Mouse (Mus musculus): ENCODE measurements around the gene Rnf169.
"Not testable (repeated sequence)": the region's sequence is repeated elsewhere in the genome, so short reads cannot be mapped to it uniquely, and the experiment has no call there.

Gene Rnf169

GRCm38 (mm10) chr7:99953442-99954098, 26.7 kb downstream of the Rnf169 start:
- intact Hi-C loops (cut with DNase I): no loop called here

GRCm38 (mm10) chr7:99947329-99947728, 32.9 kb downstream of the Rnf169 start:
- intact Hi-C loops (cut with DNase I): no loop called here

GRCm38 (mm10) chr7:99946356-99946755, 33.9 kb downstream of the Rnf169 start:
- intact Hi-C loops (cut with DNase I): no loop called here

GRCm38 (mm10) chr7:99945939-99946338, 34.3 kb downstream of the Rnf169 start:
- intact Hi-C loops (cut with DNase I): no loop called here

GRCm38 (mm10) chr7:99945012-99945411, 35.2 kb downstream of the Rnf169 start:
- intact Hi-C loops (cut with DNase I): not testable (repeated sequence)

- intact Hi-C loops (cut with DNase I): no loop called here
These were observed 35.7 kb downstream of the Rnf169 start for GRCm38 (mm10) chr7:99944520-99944919.

- intact Hi-C loops (cut with DNase I): no loop called here
These were observed 39.6 kb downstream of the Rnf169 start for GRCm38 (mm10) chr7:99940669-99941068.

- intact Hi-C loops (cut with DNase I): no loop called here
These were observed 44.5 kb downstream of the Rnf169 start for GRCm38 (mm10) chr7:99935758-99936157.

GRCm38 (mm10) chr7:99926916-99927714, 53.1 kb downstream of the Rnf169 start:
- intact Hi-C loops (cut with DNase I): loop anchor here (5.0 kb wide), 1 partner anchor 55 kb away; the partner anchor contains the start of gene Rnf169

- intact Hi-C loops (cut with DNase I): no loop called here
These were observed 59.8 kb downstream of the Rnf169 start for GRCm38 (mm10) chr7:99920416-99920815.

- intact Hi-C loops (cut with DNase I): no loop called here
These were observed 60.3 kb downstream of the Rnf169 start for GRCm38 (mm10) chr7:99919971-99920370.

- intact Hi-C loops (cut with DNase I): no loop called here
These were observed 61.1 kb downstream of the Rnf169 start for GRCm38 (mm10) chr7:99919164-99919563.

GRCm38 (mm10) chr7:99917320-99917844, 62.9 kb downstream of the Rnf169 start:
- intact Hi-C loops (cut with DNase I): loop anchor here (2.0 kb wide), 1 partner anchor 27 kb away; no protein-coding TSS in a partner anchor

- intact Hi-C loops (cut with DNase I): loop anchor here (2.0 kb wide), 1 partner anchor 26 kb away; no protein-coding TSS in a partner anchor
These were observed 63.4 kb downstream of the Rnf169 start for GRCm38 (mm10) chr7:99916741-99917319.

- intact Hi-C loops (cut with DNase I): no loop called here
These were observed 64.7 kb downstream of the Rnf169 start for GRCm38 (mm10) chr7:99915511-99915910.

GRCm38 (mm10) chr7:99914316-99914715, 65.9 kb downstream of the Rnf169 start:
- intact Hi-C loops (cut with DNase I): no loop called here

- intact Hi-C loops (cut with DNase I): no loop called here
These were observed 69.2 kb downstream of the Rnf169 start for GRCm38 (mm10) chr7:99911038-99911437.

GRCm38 (mm10) chr7:99907463-99907862, 72.8 kb downstream of the Rnf169 start:
- intact Hi-C loops (cut with DNase I): no loop called here

- intact Hi-C loops (cut with DNase I): no loop called here
These were observed 73.9 kb downstream of the Rnf169 start for GRCm38 (mm10) chr7:99906346-99906745.

GRCm38 (mm10) chr7:99904421-99905005, 75.7 kb downstream of the Rnf169 start:
- intact Hi-C loops (cut with DNase I): no loop called here

- intact Hi-C loops (cut with DNase I): no loop called here
These were observed 77.2 kb downstream of the Rnf169 start for GRCm38 (mm10) chr7:99902918-99903665.
